Mouse (Mus musculus): ENCODE results near the gene Gm20765. TPM values are rescaled to one million over a fixed set of nuclear protein-coding genes. Genes with fewer than 3 reads are reported as not detected.
"Not testable (repeated sequence)": the region's sequence is repeated elsewhere in the genome, so short reads cannot be mapped to it uniquely, and the experiment has no call there.

The Gm20765 gene
- not detected in 2 replicates for polyA plus RNA-seq (2014; fragmentation: Nextera tagmentation; extraction: Ambion mirVana)

DNA sequence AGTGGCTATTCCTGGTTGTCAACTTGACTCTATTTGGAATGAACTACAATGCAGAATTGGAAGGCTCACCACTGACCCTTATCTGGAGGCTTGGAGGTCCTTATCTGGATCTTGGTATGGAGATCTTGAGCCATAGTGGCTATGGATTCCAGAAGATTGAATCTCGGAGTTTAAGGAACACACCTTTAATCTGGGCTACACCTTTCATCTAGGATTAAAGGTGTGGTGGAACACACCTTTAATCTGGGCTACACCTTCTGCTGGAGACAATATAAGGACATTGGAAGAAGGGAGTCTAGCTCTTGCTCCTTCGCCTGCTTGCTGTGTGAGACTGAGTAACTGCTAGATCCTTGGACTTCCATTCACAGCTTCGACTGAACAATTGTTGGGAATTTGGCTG lies at the start of gene Gm20765:
Gm20765 (plus strand) TSS at position 301 of the 400 bp plus-strand sequence.
- not testable (repeated sequence) for H3K27me3 ChIP-seq (ENCODE audit: control insufficient read depth, insufficient read depth, low read length); H3K4me1 ChIP-seq (ENCODE audit: control insufficient read depth in 2 of 2, insufficient read depth in 2 of 2, low read length in 2 of 2); H3K36me3 ChIP-seq (ENCODE audit: control insufficient read depth, insufficient read depth, low read length); H3K9me3 ChIP-seq (ENCODE audit: control insufficient read depth, low read length); H3K9ac ChIP-seq (ENCODE audit: low read length); H3K27ac ChIP-seq (replicated peaks in 1 of 2; ENCODE audit: control insufficient read depth in 1 of 2, insufficient read depth in 1 of 2, low read depth in 2 of 2, low read length in 2 of 2); H3K4me2 ChIP-seq (ENCODE audit: low read length); ATAC-seq (ENCODE audit: insufficient number of reproducible peaks, insufficient read depth, low FRiP score, low read depth); H3K4me3 ChIP-seq (ENCODE audit: control insufficient read depth in 1 of 2, insufficient read depth in 1 of 2, low read depth in 1 of 2, low read length in 2 of 2)
- WGBS, result no CpG with 5 or more reads among the region's 3 CpGs

DNA sequence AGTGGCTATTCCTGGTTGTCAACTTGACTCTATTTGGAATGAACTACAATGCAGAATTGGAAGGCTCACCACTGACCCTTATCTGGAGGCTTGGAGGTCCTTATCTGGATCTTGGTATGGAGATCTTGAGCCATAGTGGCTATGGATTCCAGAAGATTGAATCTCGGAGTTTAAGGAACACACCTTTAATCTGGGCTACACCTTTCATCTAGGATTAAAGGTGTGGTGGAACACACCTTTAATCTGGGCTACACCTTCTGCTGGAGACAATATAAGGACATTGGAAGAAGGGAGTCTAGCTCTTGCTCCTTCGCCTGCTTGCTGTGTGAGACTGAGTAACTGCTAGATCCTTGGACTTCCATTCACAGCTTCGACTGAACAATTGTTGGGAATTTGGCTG lies 42.6 kb upstream of the Gm20765 start, which contains the start of gene Gm21293:
Gm21293 (plus strand) TSS at position 301 of the 400 bp plus-strand sequence.
- not testable (repeated sequence) for H3K27ac ChIP-seq (replicated peaks in 1 of 2; ENCODE audit: control insufficient read depth in 1 of 2, insufficient read depth in 1 of 2, low read depth in 2 of 2, low read length in 2 of 2); ATAC-seq (ENCODE audit: insufficient number of reproducible peaks, insufficient read depth, low FRiP score, low read depth); H3K4me1 ChIP-seq (ENCODE audit: control insufficient read depth in 2 of 2, insufficient read depth in 2 of 2, low read length in 2 of 2); H3K4me2 ChIP-seq (ENCODE audit: low read length); H3K9ac ChIP-seq (ENCODE audit: low read length); H3K9me3 ChIP-seq (ENCODE audit: control insufficient read depth, low read length); H3K36me3 ChIP-seq (ENCODE audit: control insufficient read depth, insufficient read depth, low read length); H3K4me3 ChIP-seq (ENCODE audit: control insufficient read depth in 1 of 2, insufficient read depth in 1 of 2, low read depth in 1 of 2, low read length in 2 of 2); H3K27me3 ChIP-seq (ENCODE audit: control insufficient read depth, insufficient read depth, low read length)
- WGBS, result no CpG with 5 or more reads among the region's 3 CpGs

DNA sequence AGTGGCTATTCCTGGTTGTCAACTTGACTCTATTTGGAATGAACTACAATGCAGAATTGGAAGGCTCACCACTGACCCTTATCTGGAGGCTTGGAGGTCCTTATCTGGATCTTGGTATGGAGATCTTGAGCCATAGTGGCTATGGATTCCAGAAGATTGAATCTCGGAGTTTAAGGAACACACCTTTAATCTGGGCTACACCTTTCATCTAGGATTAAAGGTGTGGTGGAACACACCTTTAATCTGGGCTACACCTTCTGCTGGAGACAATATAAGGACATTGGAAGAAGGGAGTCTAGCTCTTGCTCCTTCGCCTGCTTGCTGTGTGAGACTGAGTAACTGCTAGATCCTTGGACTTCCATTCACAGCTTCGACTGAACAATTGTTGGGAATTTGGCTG lies 34.1 kb upstream of the Gm20765 start, which contains the start of gene Gm6763:
Gm6763 (plus strand) TSS at position 301 of the 400 bp plus-strand sequence.
- H3K27ac ChIP-seq (replicated peaks in 1 of 2; ENCODE audit: control insufficient read depth in 1 of 2, insufficient read depth in 1 of 2, low read depth in 2 of 2, low read length in 2 of 2); H3K9me3 ChIP-seq (ENCODE audit: control insufficient read depth, low read length); H3K4me2 ChIP-seq (ENCODE audit: low read length); H3K9ac ChIP-seq (ENCODE audit: low read length); H3K36me3 ChIP-seq (ENCODE audit: control insufficient read depth, insufficient read depth, low read length); ATAC-seq (ENCODE audit: insufficient number of reproducible peaks, insufficient read depth, low FRiP score, low read depth); H3K4me3 ChIP-seq (ENCODE audit: control insufficient read depth in 1 of 2, insufficient read depth in 1 of 2, low read depth in 1 of 2, low read length in 2 of 2); H3K27me3 ChIP-seq (ENCODE audit: control insufficient read depth, insufficient read depth, low read length); H3K4me1 ChIP-seq (ENCODE audit: control insufficient read depth in 2 of 2, insufficient read depth in 2 of 2, low read length in 2 of 2): not testable (repeated sequence)
- WGBS, result no CpG with 5 or more reads among the region's 3 CpGs

DNA sequence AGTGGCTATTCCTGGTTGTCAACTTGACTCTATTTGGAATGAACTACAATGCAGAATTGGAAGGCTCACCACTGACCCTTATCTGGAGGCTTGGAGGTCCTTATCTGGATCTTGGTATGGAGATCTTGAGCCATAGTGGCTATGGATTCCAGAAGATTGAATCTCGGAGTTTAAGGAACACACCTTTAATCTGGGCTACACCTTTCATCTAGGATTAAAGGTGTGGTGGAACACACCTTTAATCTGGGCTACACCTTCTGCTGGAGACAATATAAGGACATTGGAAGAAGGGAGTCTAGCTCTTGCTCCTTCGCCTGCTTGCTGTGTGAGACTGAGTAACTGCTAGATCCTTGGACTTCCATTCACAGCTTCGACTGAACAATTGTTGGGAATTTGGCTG lies 25.6 kb upstream of the Gm20765 start, which contains the start of gene Gm8764:
Gm8764 (plus strand) TSS at position 301 of the 400 bp plus-strand sequence.
- no CpG with 5 or more reads among the region's 3 CpGs for WGBS
- H3K9ac ChIP-seq (ENCODE audit: low read length); H3K9me3 ChIP-seq (ENCODE audit: control insufficient read depth, low read length); H3K4me2 ChIP-seq (ENCODE audit: low read length); H3K36me3 ChIP-seq (ENCODE audit: control insufficient read depth, insufficient read depth, low read length); H3K4me1 ChIP-seq (ENCODE audit: control insufficient read depth in 2 of 2, insufficient read depth in 2 of 2, low read length in 2 of 2); ATAC-seq (ENCODE audit: insufficient number of reproducible peaks, insufficient read depth, low FRiP score, low read depth); H3K4me3 ChIP-seq (ENCODE audit: control insufficient read depth in 1 of 2, insufficient read depth in 1 of 2, low read depth in 1 of 2, low read length in 2 of 2); H3K27ac ChIP-seq (replicated peaks in 1 of 2; ENCODE audit: control insufficient read depth in 1 of 2, insufficient read depth in 1 of 2, low read depth in 2 of 2, low read length in 2 of 2); H3K27me3 ChIP-seq (ENCODE audit: control insufficient read depth, insufficient read depth, low read length): not testable (repeated sequence)

DNA sequence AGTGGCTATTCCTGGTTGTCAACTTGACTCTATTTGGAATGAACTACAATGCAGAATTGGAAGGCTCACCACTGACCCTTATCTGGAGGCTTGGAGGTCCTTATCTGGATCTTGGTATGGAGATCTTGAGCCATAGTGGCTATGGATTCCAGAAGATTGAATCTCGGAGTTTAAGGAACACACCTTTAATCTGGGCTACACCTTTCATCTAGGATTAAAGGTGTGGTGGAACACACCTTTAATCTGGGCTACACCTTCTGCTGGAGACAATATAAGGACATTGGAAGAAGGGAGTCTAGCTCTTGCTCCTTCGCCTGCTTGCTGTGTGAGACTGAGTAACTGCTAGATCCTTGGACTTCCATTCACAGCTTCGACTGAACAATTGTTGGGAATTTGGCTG lies 17.1 kb upstream of the Gm20765 start, which contains the start of gene Gm21304:
Gm21304 (plus strand) TSS at position 301 of the 400 bp plus-strand sequence.
- WGBS, result no CpG with 5 or more reads among the region's 3 CpGs
- not testable (repeated sequence) for H3K27ac ChIP-seq (replicated peaks in 1 of 2; ENCODE audit: control insufficient read depth in 1 of 2, insufficient read depth in 1 of 2, low read depth in 2 of 2, low read length in 2 of 2); H3K4me1 ChIP-seq (ENCODE audit: control insufficient read depth in 2 of 2, insufficient read depth in 2 of 2, low read length in 2 of 2); ATAC-seq (ENCODE audit: insufficient number of reproducible peaks, insufficient read depth, low FRiP score, low read depth); H3K4me2 ChIP-seq (ENCODE audit: low read length); H3K36me3 ChIP-seq (ENCODE audit: control insufficient read depth, insufficient read depth, low read length); H3K9ac ChIP-seq (ENCODE audit: low read length); H3K27me3 ChIP-seq (ENCODE audit: control insufficient read depth, insufficient read depth, low read length); H3K4me3 ChIP-seq (ENCODE audit: control insufficient read depth in 1 of 2, insufficient read depth in 1 of 2, low read depth in 1 of 2, low read length in 2 of 2); H3K9me3 ChIP-seq (ENCODE audit: control insufficient read depth, low read length)

DNA sequence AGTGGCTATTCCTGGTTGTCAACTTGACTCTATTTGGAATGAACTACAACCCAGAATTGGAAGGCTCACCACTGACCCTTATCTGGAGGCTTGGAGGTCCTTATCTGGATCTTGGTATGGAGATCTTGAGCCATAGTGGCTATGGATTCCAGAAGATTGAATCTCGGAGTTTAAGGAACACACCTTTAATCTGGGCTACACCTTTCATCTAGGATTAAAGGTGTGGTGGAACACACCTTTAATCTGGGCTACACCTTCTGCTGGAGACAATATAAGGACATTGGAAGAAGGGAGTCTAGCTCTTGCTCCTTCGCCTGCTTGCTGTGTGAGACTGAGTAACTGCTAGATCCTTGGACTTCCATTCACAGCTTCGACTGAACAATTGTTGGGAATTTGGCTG lies 8.6 kb upstream of the Gm20765 start, which contains the start of gene Gm21312:
Gm21312 (plus strand) TSS at position 301 of the 400 bp plus-strand sequence.
- not testable (repeated sequence) for H3K27ac ChIP-seq (replicated peaks in 1 of 2; ENCODE audit: control insufficient read depth in 1 of 2, insufficient read depth in 1 of 2, low read depth in 2 of 2, low read length in 2 of 2); H3K36me3 ChIP-seq (ENCODE audit: control insufficient read depth, insufficient read depth, low read length); H3K9me3 ChIP-seq (ENCODE audit: control insufficient read depth, low read length); ATAC-seq (ENCODE audit: insufficient number of reproducible peaks, insufficient read depth, low FRiP score, low read depth); H3K4me3 ChIP-seq (ENCODE audit: control insufficient read depth in 1 of 2, insufficient read depth in 1 of 2, low read depth in 1 of 2, low read length in 2 of 2); H3K27me3 ChIP-seq (ENCODE audit: control insufficient read depth, insufficient read depth, low read length); H3K9ac ChIP-seq (ENCODE audit: low read length); H3K4me1 ChIP-seq (ENCODE audit: control insufficient read depth in 2 of 2, insufficient read depth in 2 of 2, low read length in 2 of 2); H3K4me2 ChIP-seq (ENCODE audit: low read length)
- no CpG with 5 or more reads among the region's 3 CpGs for WGBS

DNA sequence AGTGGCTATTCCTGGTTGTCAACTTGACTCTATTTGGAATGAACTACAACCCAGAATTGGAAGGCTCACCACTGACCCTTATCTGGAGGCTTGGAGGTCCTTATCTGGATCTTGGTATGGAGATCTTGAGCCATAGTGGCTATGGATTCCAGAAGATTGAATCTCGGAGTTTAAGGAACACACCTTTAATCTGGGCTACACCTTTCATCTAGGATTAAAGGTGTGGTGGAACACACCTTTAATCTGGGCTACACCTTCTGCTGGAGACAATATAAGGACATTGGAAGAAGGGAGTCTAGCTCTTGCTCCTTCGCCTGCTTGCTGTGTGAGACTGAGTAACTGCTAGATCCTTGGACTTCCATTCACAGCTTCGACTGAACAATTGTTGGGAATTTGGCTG lies 8.4 kb downstream of the Gm20765 start, which contains the start of gene Gm4340:
Gm4340 (plus strand) TSS at position 301 of the 400 bp plus-strand sequence.
- H3K27me3 ChIP-seq (ENCODE audit: control insufficient read depth, insufficient read depth, low read length); H3K36me3 ChIP-seq (ENCODE audit: control insufficient read depth, insufficient read depth, low read length); H3K9ac ChIP-seq (ENCODE audit: low read length); H3K27ac ChIP-seq (replicated peaks in 1 of 2; ENCODE audit: control insufficient read depth in 1 of 2, insufficient read depth in 1 of 2, low read depth in 2 of 2, low read length in 2 of 2); ATAC-seq (ENCODE audit: insufficient number of reproducible peaks, insufficient read depth, low FRiP score, low read depth); H3K4me3 ChIP-seq (ENCODE audit: control insufficient read depth in 1 of 2, insufficient read depth in 1 of 2, low read depth in 1 of 2, low read length in 2 of 2); H3K9me3 ChIP-seq (ENCODE audit: control insufficient read depth, low read length); H3K4me1 ChIP-seq (ENCODE audit: control insufficient read depth in 2 of 2, insufficient read depth in 2 of 2, low read length in 2 of 2); H3K4me2 ChIP-seq (ENCODE audit: low read length): not testable (repeated sequence)
- no CpG with 5 or more reads among the region's 3 CpGs for WGBS

DNA sequence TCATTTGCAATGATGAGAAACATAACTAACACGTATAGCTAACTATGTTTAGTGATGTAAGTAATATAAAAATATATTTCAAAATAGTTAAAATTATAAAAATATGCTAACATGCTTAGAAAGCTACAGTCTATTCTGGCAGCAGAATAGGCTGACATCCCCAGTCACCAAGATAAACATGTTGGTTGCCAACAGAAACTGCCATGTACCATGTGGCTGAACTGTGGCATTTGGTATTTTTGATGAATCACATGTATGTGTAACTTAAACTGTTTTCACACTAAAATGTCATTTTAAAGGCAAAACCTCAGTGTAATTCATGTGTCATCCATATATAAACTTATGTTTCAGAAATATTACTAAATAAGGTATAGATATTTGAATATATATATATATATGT lies 24.3 kb downstream of the Gm20765 start:
- H3K9ac ChIP-seq (ENCODE audit: low read length), result no peak overlapping the region
- H3K36me3 ChIP-seq (ENCODE audit: control insufficient read depth, insufficient read depth, low read length), result no peaks in the 10 kb centered on the region
- no peaks in the 10 kb centered on the region for H3K9me3 ChIP-seq (ENCODE audit: control insufficient read depth, low read length)
- WGBS, result 71% methylated on average over 1 of the region's 1 CpGs
- H3K4me1 ChIP-seq (ENCODE audit: control insufficient read depth in 2 of 2, insufficient read depth in 2 of 2, low read length in 2 of 2), result no peaks in the 10 kb centered on the region
- no peak for ATAC-seq (ENCODE audit: insufficient number of reproducible peaks, insufficient read depth, low FRiP score, low read depth)
- no peak overlapping the region for H3K4me3 ChIP-seq (ENCODE audit: control insufficient read depth in 1 of 2, insufficient read depth in 1 of 2, low read depth in 1 of 2, low read length in 2 of 2)
- H3K27me3 ChIP-seq (ENCODE audit: control insufficient read depth, insufficient read depth, low read length), result no peaks in the 10 kb centered on the region
- no peak overlapping the region for H3K4me2 ChIP-seq (ENCODE audit: low read length)
- no peak overlapping the region for H3K27ac ChIP-seq (replicated peaks in 1 of 2; ENCODE audit: control insufficient read depth in 1 of 2, insufficient read depth in 1 of 2, low read depth in 2 of 2, low read length in 2 of 2)
